Mouse (Mus musculus) brain, embryonic 14.5 days (tissue): ENCODE data around the gene Rest. TPM values are rescaled to one million over a fixed set of nuclear protein-coding genes. Genes with fewer than 3 reads are reported as not detected.
A peak's percentile ranks its signal among the peaks of the same experiment; 100 is the strongest.

Source experiments
- DNase-seq: peaks from one replicate; pipeline ENCODE4 v3.0.0-alpha.2; 2011; ENCODE audit warnings: low read depth
- CTCF ChIP-seq: fragments of 200-500 bp; IDR thresholded peaks from 2 replicates; pipeline ENCODE4 v1.5.1; 2012; ENCODE audit warnings: inconsistent platforms, mild to moderate bottlenecking, moderate library complexity, borderline replicate concordance; ENCODE audit not compliant: insufficient read depth, insufficient read length; ENCODE audit errors: extremely low read depth
- POLR2A ChIP-seq: fragments of 200-500 bp; IDR thresholded peaks from 2 replicates; pipeline ENCODE4 v1.6.1; 2012; ENCODE audit warnings: mild to moderate bottlenecking, inconsistent platforms, borderline replicate concordance; ENCODE audit not compliant: poor library complexity, insufficient read depth, insufficient read length, severe bottlenecking; ENCODE audit errors: extremely low read depth
- polyA plus RNA-seq: library from polyadenylated mRNA; depleted of rRNA; stranded (reverse); fragments of >200 nt; gene quantifications from 2 replicates; pipeline ENCODE4 v1.2.3, GENCODE M21; 2012

Gene Rest
- polyA plus RNA-seq, 1 experiment: 8.8 TPM

DNA sequence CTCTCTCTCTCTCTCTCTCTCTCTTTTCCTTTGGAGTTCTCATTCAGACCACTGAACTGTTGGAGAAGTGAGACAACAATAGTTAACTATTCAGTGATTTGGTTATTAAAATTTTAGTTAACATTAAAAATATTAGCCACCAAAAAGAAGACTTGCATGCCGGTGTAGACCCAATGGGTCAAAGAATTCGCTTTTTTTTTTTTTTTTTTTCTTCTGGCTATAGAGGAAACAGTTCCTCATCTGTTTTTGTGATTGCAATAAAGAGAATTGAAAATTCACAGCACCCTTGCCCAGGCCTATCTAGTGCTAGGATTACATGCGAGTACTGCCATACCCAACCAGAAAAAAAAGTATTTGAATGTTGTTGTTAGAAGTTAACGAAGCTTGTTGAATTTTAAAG lies 2.1 kb downstream of the Rest start:
- DNase-seq: no peak
- TF ChIP-seq POLR2A (no peak), CTCF (no peak)

DNA sequence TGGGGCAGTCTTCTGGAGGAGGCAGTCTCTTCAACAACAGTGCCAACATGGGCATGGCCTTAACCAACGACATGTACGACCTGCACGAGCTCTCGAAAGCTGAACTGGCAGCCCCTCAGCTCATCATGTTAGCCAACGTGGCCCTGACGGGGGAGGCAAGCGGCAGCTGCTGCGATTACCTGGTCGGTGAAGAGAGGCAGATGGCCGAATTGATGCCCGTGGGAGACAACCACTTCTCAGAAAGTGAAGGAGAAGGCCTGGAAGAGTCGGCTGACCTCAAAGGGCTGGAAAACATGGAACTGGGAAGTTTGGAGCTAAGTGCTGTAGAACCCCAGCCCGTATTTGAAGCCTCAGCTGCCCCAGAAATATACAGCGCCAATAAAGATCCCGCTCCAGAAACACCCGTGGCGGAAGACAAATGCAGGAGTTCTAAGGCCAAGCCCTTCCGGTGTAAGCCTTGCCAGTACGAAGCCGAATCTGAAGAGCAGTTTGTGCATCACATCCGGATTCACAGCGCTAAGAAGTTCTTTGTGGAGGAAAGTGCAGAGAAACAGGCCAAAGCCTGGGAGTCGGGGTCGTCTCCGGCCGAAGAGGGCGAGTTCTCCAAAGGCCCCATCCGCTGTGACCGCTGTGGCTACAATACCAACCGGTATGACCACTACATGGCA lies 2.8 kb downstream of the Rest start:
- no peak for TF ChIP-seq CTCF
- no peak for TF ChIP-seq POLR2A
- no peak for DNase-seq

DNA sequence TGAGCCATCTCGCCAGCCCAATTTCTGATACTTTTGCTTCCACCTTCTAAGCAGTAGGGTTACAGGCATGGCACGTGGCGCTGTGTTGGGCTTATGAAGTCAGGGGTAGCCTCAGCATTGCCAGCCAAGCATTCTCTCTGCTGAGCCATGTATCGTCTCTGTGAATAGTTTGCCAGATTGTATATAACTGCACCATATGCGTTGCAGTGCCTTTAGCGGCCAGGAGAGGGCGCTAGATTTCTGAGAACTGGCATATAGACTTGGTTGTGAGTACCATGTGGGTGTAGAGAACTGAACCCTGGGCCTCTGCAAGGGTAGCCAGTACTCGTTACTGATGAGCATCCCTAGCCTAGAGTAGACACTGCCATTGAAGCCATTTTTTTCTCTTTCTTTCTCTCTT lies 4.1 kb downstream of the Rest start:
- peak; percentile 49; the same call in 1 of the 2 replicates for TF ChIP-seq CTCF
- no peak for TF ChIP-seq POLR2A
- DNase-seq: no peak

DNA sequence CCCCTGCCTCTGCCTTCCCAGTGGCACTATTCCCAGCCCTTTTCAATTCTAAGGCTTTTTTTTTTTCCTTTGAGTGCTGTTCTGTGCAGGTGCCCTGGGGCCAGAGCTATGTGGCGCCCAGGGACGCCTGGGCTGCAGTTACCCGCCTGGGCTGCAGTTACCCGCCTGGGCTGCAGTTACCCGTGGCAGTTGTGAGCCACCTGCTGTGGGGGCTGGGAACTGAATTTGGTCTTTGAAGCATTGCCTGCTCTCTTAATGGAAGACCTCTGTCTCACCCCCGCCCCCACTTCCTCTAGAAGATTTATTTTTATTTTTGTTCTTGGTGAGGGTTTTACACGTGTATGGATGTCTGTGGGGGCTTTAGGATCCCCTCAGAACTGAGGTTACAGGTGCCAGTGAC lies 7.9 kb downstream of the Rest start:
- TF ChIP-seq CTCF: no peak
- TF ChIP-seq POLR2A: no peak

DNA sequence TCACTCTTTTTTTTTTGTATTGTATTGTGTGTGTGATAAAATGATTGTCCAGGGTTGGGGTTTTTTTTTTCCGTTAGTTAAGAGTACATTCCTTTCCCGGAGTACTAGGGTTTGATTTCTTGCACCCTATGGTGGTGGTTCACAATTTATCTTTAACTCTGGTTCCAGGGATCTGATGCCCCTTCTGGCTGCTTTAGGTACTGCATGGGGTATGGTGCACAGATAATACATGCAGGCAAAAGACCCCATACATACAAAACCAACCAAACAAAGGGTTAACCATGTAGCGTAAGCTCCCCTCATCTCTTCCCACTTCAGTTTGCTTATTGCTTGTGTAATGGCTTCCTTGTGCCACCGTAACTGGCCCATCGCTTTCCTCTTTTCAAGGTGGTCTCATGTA lies 10.7 kb downstream of the Rest start:
- peak; percentile 60; the same call in 1 of the 2 replicates for TF ChIP-seq CTCF
- no peak for TF ChIP-seq POLR2A
- DNase-seq: peak; percentile 40

More for the DNA sequence above, 7.9 kb downstream of the Rest start:
- no peak for DNase-seq

DNA sequence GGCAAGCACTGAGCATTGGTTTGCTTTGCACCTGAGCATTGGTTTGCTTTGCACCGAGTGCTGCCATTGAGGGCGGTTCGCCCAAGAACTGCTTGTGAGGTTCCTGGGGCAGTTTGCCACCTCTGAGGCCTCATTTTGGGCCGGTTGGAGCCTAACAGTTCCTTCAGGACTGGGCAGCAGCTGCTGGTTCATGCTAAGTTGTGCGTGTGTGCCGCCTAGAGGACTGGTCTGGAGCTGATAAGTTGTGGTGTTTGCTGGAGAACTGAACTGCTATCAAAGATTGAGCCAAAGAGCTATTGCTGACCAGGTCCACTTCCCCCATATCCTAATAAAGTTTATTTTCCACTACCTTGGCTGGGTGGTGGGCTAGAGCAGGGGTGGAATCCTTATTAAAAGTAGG lies 11.9 kb downstream of the Rest start:
- no peak for DNase-seq
- TF ChIP-seq CTCF: no peak

DNA sequence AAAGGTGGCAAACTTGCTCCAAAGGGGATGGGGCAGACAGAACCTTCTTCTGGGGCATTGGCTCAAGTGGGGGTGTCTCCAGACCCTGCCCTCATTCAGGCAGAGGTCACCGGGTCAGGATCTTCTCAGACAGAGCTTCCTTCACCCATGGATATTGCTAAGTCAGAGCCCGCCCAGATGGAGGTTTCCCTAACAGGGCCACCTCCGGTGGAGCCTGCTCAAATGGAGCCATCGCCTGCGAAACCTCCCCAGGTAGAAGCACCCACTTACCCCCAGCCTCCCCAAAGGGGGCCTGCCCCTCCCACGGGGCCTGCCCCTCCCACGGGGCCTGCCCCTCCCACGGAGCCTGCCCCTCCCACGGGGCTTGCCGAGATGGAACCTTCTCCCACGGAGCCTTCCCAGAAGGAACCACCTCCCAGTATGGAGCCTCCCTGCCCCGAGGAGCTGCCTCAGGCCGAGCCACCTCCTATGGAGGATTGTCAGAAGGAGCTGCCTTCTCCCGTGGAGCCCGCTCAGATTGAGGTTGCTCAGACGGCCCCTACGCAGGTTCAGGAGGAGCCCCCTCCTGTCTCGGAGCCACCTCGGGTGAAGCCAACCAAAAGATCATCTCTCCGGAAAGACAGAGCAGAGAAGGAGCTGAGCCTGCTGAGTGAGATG lies 16.4 kb downstream of the Rest start:
- no peak for DNase-seq
- TF ChIP-seq CTCF: no peak
- no peak for TF ChIP-seq POLR2A

DNA sequence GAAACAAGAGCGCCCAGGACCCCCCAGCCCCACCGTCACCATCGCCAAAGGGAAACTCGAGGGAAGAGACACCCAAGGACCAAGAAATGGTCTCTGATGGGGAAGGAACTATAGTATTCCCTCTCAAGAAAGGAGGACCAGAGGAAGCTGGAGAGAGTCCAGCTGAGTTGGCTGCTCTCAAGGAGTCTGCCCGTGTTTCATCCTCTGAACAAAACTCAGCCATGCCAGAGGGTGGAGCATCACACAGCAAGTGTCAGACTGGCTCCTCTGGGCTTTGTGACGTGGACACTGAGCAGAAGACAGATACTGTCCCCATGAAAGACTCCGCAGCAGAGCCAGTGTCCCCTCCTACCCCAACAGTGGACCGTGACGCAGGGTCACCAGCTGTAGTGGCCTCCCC lies 17.0 kb downstream of the Rest start:
- DNase-seq: peak; percentile 25
- no peak for TF ChIP-seq POLR2A
- TF ChIP-seq CTCF: no peak

DNA sequence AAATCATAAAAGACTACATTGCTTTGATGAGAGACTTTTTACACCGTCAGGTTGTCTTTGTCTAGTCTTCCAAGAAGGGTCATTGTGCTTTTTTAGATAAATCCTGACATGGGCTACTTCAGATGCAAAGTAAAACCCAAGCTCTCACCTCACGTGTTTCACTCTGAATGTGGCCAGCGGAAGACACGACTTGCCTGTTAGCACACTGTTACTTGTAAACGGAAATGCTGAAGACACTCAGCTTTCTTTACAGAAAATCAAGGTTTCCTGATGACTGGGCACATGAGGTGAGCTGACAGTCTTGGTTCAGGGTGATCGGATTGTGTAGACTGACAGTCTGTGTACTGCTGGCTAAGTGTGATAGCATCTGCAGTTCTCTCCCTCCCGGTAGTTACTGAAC lies 20.4 kb downstream of the Rest start:
- no peak for TF ChIP-seq POLR2A
- TF ChIP-seq CTCF: no peak
- no peak for DNase-seq

DNA sequence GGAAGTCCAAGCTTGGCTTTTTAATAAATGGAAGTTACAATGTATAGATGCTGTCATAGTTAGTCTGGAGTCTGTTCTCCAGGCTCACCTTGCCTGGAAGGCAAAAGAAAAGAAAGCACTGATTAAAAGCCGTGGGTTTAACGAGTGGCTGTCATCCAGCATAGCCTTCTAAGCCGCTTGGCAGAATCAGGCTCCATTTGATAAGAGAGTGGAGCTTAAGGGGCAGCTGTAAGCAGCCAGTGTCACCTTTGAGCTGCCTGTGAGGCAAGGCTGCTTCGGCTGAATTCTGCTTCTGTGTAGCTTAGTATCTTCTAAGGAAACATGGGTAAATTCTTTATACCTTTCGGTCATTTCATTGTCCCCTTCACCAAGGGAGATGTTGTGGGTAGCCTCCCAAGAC lies 21.6 kb downstream of the Rest start:
- peak; percentile 5 for DNase-seq
- TF ChIP-seq CTCF: no peak
- no peak for TF ChIP-seq POLR2A

DNA sequence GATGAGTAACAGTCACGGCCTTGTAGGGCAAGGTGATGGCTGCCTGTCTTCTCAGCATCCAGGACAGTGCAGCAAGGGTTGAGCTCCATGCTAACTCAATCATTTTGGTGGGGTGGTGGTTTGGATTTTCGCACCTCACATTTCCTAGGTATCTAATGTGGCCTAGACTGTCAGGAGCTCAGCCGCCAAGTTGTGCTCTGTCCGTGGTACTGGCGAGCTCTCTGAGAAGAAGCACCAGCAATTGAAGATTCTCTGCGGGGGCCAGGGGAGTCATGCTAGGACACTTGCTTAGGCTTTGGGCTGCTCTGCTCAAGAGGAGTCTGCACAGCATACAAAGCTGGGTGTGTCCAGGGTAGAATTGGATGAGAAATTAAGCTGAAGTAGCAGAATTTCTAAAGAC lies 22.6 kb downstream of the Rest start:
- DNase-seq: no peak
- TF ChIP-seq POLR2A: no peak
- no peak for TF ChIP-seq CTCF

DNA sequence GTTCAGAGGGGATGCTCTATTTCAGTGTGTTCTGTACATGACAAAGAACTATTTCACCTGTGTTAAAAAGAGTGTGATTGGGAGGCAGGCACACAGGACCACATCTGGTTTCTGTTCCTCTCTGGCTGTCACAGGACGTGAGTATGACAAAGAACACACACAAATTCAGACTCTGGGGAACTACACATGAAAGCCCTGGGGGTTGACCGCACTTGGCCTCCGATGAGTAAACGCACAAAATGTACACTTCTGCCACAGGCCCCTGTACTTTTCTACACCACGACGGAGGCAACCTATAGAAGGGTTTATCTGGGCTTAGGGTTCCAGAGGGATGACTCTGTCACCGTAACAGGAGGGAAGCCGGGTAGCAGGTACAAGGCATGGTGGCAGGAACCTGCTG lies 24.4 kb downstream of the Rest start:
- TF ChIP-seq CTCF: no peak
- TF ChIP-seq POLR2A: no peak
- DNase-seq: no peak

DNA sequence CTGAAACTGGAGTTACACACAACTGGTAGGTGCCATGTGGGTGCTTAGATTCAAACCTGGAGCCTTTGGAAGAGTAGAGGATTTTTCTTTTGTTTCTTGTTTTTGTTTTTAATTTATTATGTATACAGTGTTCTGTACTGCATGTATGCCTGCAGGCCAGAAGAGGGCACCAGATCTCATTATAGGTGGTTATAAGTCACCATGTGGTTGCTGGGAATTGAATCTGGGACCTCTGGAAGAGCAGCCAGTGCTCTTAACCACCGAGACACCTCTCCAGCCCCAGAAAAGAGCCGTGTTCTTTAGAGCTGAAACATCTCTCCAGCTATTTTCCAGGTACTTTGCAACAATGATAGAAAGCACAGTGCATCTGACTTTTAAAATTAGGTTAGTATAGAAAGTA lies 25.3 kb downstream of the Rest start:
- TF ChIP-seq CTCF (no peak), POLR2A (no peak)
- DNase-seq: no peak
